Mouse (Mus musculus) myocyte (in vitro differentiated cells): ENCODE measurements at regions not wholly inside any gene's neighbourhood (a gene's known extent, or its start where the extent isn't known, plus 50 kb on each side); places are given as distances from the start of the nearest gene placed in this dataset.

Experiments
- MYOD1 ChIP-seq, 3 experiments: IDR thresholded peaks; one replicate each; pipeline ENCODE4 v1.6.1; 2011; ENCODE audit warnings: control low read depth in 2 of 3, low read depth in 2 of 3, mild to moderate bottlenecking in 2 of 3, moderate library complexity in 1 of 3; ENCODE audit not compliant: insufficient read length in 2 of 3, control insufficient read depth in 1 of 3
- POLR2A ChIP-seq: IDR thresholded peaks from one replicate; pipeline ENCODE4 v1.6.1; 2011; ENCODE audit warnings: low read depth, mild to moderate bottlenecking, control low read depth, moderate library complexity; ENCODE audit not compliant: insufficient read length
- POLR2AphosphoS2 ChIP-seq: IDR thresholded peaks from one replicate; pipeline ENCODE4 v1.6.1; 2011; ENCODE audit warnings: low read depth, control low read depth; ENCODE audit not compliant: insufficient read length
- REST ChIP-seq: IDR thresholded peaks from one replicate; pipeline ENCODE4 v1.6.1; 2011; ENCODE audit warnings: mild to moderate bottlenecking, control low read depth, moderate library complexity; ENCODE audit not compliant: insufficient read depth, insufficient read length
- TCF12 ChIP-seq: IDR thresholded peaks from one replicate; pipeline ENCODE4 v1.6.1; 2011; ENCODE audit warnings: mild to moderate bottlenecking, control low read depth; ENCODE audit not compliant: poor library complexity, insufficient read depth, severe bottlenecking

- no peak for TF ChIP-seq MYOD1 (IDR thresholded peaks at IDR 0.05; ENCODE audit: control insufficient read depth in 1 of 3, insufficient read length in 2 of 3, low read depth in 2 of 3)
- no peak for TF ChIP-seq POLR2A
- TF ChIP-seq TCF12: no peak
- TF ChIP-seq POLR2AphosphoS2: no peak
- TF ChIP-seq REST: no peak
Observed at GRCm38 (mm10) chr1:137922769-137923168, 252.7 kb downstream of the Ptprc start.
